Mouse (Mus musculus) stomach, postnatal 0 days (tissue): Measurements from ENCODE around the gene Sohlh1. TPM values are rescaled to one million over a fixed set of nuclear protein-coding genes. Genes with fewer than 3 reads are reported as not detected.
A peak's percentile ranks its signal among the peaks of the same experiment; 100 is the strongest.

Experiments
- ATAC-seq: fragments of 200-750 bp; cut with Nextera tagmentation; 2 replicates; pipeline ENCODE4 v1.8.0; 2017; ENCODE audit not compliant: low FRiP score, low TSS enrichment
- DNase-seq: peaks from one replicate; pipeline ENCODE4 v3.0.0-alpha.2; 2016; ENCODE audit warnings: low spot score
- H3K27ac ChIP-seq: fragments of 300-500 bp; sonication (generic); replicated peaks from 2 replicates; pipeline ENCODE4 v1.5.1; 2014; ENCODE audit warnings: mild to moderate bottlenecking, control low read depth
- H3K27me3 ChIP-seq: fragments of 300-500 bp; sonication (generic); 2 replicates; pipeline ENCODE4 v1.6.1; 2014; ENCODE audit warnings: low read length; ENCODE audit not compliant: control insufficient read depth, insufficient read depth
- H3K36me3 ChIP-seq: fragments of 300-500 bp; sonication (generic); 2 replicates; pipeline ENCODE4 v1.6.1; 2014; ENCODE audit warnings: low read length, mixed read lengths; ENCODE audit not compliant: control insufficient read depth, insufficient read depth
- H3K4me1 ChIP-seq: fragments of 300-500 bp; sonication (generic); replicated peaks from 2 replicates; pipeline ENCODE4 v1.6.1; 2014; ENCODE audit warnings: antibody characterized with exemption; ENCODE audit not compliant: control insufficient read depth, insufficient read depth
- H3K4me2 ChIP-seq: fragments of 300-500 bp; sonication (generic); replicated peaks from 2 replicates; pipeline ENCODE4 v1.6.1; 2014; ENCODE audit warnings: low read depth, mild to moderate bottlenecking, control low read depth, moderate library complexity
- H3K4me3 ChIP-seq: fragments of 300-500 bp; sonication (generic); 2 replicates; pipeline ENCODE4 v1.5.1; 2014; ENCODE audit warnings: low read depth, low read length, control low read depth
- H3K9ac ChIP-seq: fragments of 300-500 bp; sonication (generic); 2 replicates; pipeline ENCODE4 v1.6.1; 2014; ENCODE audit warnings: mild to moderate bottlenecking, low read length, control low read depth, mixed read lengths
- H3K9me3 ChIP-seq: fragments of 300-500 bp; sonication (generic); 2 replicates; pipeline ENCODE4 v1.6.1; 2016; ENCODE audit warnings: low read length; ENCODE audit not compliant: control insufficient read depth
- CTCF ChIP-seq: IDR thresholded peaks from 2 replicates; pipeline ENCODE4 v1.5.1; 2016; ENCODE audit warnings: antibody characterized with exemption, low read depth, mild to moderate bottlenecking, moderate library complexity
- EP300 ChIP-seq: optimal IDR thresholded peaks from 2 replicates; pipeline ENCODE3; 2016; ENCODE audit warnings: antibody characterized with exemption
- WGBS: fragments of 180-500 bp; shearing (Covaris S2); extraction: QIAGEN DNeasy Blood & Tissue Kit; methylation state at CpG from one replicate; pipeline ENCODE4 v1.1.7; 2014; 5-methylcytosine and 5-hydroxymethylcytosine counted together
- polyA plus RNA-seq: library from polyadenylated mRNA; unstranded; fragments of >200 nt; fragmentation: Nextera tagmentation; extraction: Ambion mirVana; gene quantifications from 2 replicates; pipeline ENCODE4 v1.2.1, GENCODE M21; 2015

The Sohlh1 gene
- polyA plus RNA-seq, 1 experiment from 2014 or later: 0.10 TPM

- Histone ChIP-seq H3K27me3 (no peaks in the 10 kb centered on the region), H3K4me1 (no peaks in the 10 kb centered on the region)
These were observed 32.0 kb upstream of the Sohlh1 start for GRCm38 (mm10) chr2:25879061-25879460.

GRCm38 (mm10) chr2:25878516-25878915, 31.5 kb upstream of the Sohlh1 start:
- Histone ChIP-seq H3K9ac (no peak overlapping the region), H3K27ac (no peak overlapping the region), H3K27me3 (no peaks in the 10 kb centered on the region), H3K4me3 (no peak overlapping the region), H3K4me1 (no peaks in the 10 kb centered on the region), H3K36me3 (no peaks in the 10 kb centered on the region), H3K9me3 (no peaks in the 10 kb centered on the region), H3K4me2 (no peak overlapping the region)
- no peak for ATAC-seq
- no peak for DNase-seq
- WGBS: 84% methylated on average over 2 of the region's 2 CpGs
- TF ChIP-seq EP300 (no peak), CTCF (no peak)

More at GRCm38 (mm10) chr2:25879061-25879460, 32.0 kb upstream of the Sohlh1 start:
- Histone ChIP-seq H3K36me3 (no peaks in the 10 kb centered on the region), H3K4me3 (no peak overlapping the region), H3K27ac (no peak overlapping the region), H3K4me2 (no peak overlapping the region), H3K9ac (no peak overlapping the region), H3K9me3 (no peaks in the 10 kb centered on the region)
- DNase-seq (no peak), ATAC-seq (peak; percentile 31; the same call in 1 of the 2 replicates)
- 76% methylated on average over 4 of the region's 4 CpGs for WGBS
- no peak for TF ChIP-seq CTCF
- TF ChIP-seq EP300: no peak

- 4% methylated on average over 49 of the region's 49 CpGs for WGBS
- H3K27me3 ChIP-seq: no peaks in the 10 kb centered on the region
- no peak overlapping the region for H3K9ac ChIP-seq
- no peaks in the 10 kb centered on the region for H3K4me1 ChIP-seq
- H3K27ac ChIP-seq: no peak overlapping the region
- ATAC-seq (0 out of 2 replicates have a peak, but pooled peaks have one; percentile 15), DNase-seq (no peak)
- no peak for TF ChIP-seq CTCF
- no peak for TF ChIP-seq EP300
- peak overlapping the region; percentile 42 for H3K4me2 ChIP-seq
- H3K36me3 ChIP-seq: no peaks in the 10 kb centered on the region
- H3K4me3 ChIP-seq: peak overlapping the region; percentile 23
- no peaks in the 10 kb centered on the region for H3K9me3 ChIP-seq
These were observed 30.8 kb upstream of the Sohlh1 start for GRCm38 (mm10) chr2:25877736-25878268.

- Histone ChIP-seq H3K9me3 (no peaks in the 10 kb centered on the region), H3K4me1 (no peaks in the 10 kb centered on the region), H3K4me2 (peak overlapping the region; percentile 42), H3K36me3 (no peaks in the 10 kb centered on the region), H3K27me3 (no peaks in the 10 kb centered on the region), H3K27ac (no peak overlapping the region), H3K4me3 (peak overlapping the region; percentile 23; the same call in 1 of the 2 replicates), H3K9ac (no peak overlapping the region)
- DNase-seq (no peak), ATAC-seq (no peak)
- no peak for TF ChIP-seq EP300
- TF ChIP-seq CTCF: no peak
- WGBS: 31% methylated on average over 7 of the region's 7 CpGs
These were observed 30.2 kb upstream of the Sohlh1 start for GRCm38 (mm10) chr2:25877250-25877735.

- no peaks in the 10 kb centered on the region for H3K27me3 ChIP-seq
- H3K4me2 ChIP-seq: no peak overlapping the region
- WGBS: 60% methylated on average over 5 of the region's 5 CpGs
- no peak overlapping the region for H3K27ac ChIP-seq
- no peak for TF ChIP-seq CTCF
- TF ChIP-seq EP300: no peak
- no peak for ATAC-seq
- H3K9me3 ChIP-seq: no peaks in the 10 kb centered on the region
- no peak for DNase-seq
- no peak overlapping the region for H3K9ac ChIP-seq
- no peak overlapping the region for H3K4me3 ChIP-seq
- no peaks in the 10 kb centered on the region for H3K36me3 ChIP-seq
- no peaks in the 10 kb centered on the region; the same call in 1 of the 2 replicates for H3K4me1 ChIP-seq
These were observed 19.6 kb upstream of the Sohlh1 start for GRCm38 (mm10) chr2:25866656-25867055.

- TF ChIP-seq CTCF: peak; percentile 49
- no peak for TF ChIP-seq EP300
- H3K9me3 ChIP-seq: no peaks in the 10 kb centered on the region
- H3K4me2 ChIP-seq: no peak overlapping the region
- H3K4me3 ChIP-seq: no peak overlapping the region
- no peak for ATAC-seq
- no peak overlapping the region for H3K27ac ChIP-seq
- no peaks in the 10 kb centered on the region for H3K36me3 ChIP-seq
- H3K27me3 ChIP-seq: no peaks in the 10 kb centered on the region
- WGBS: 15% methylated on average over 4 of the region's 4 CpGs
- H3K9ac ChIP-seq: no peak overlapping the region
- no peak for DNase-seq
- H3K4me1 ChIP-seq: no peaks in the 10 kb centered on the region; the same call in 1 of the 2 replicates
These were observed 18.4 kb upstream of the Sohlh1 start for GRCm38 (mm10) chr2:25865412-25865811.
